Mouse (Mus musculus) gastrocnemius, postnatal 10 days (tissue): Measurements from ENCODE around the gene Il17re. TPM values are rescaled to one million over a fixed set of nuclear protein-coding genes. Genes with fewer than 3 reads are reported as not detected.

Source experiments
- DNase-seq: peaks from one replicate; pipeline ENCODE4 v3.0.0; 2021; ENCODE audit warnings: mixed read lengths
- microRNA-seq, 2 experiments: library from miRNA; unstranded; fragments of <30 nt; microRNA quantifications; one replicate each; pipeline ENCODE4 v1.2.0; 2021
- total RNA-seq, 2 experiments: library from RNA; stranded (reverse); gene quantifications; 2 replicates each; pipeline ENCODE4 v1.2.3; 2021

The Il17re gene
- total RNA-seq, 2 experiments from 2014 or later = 0.45 to 0.61 TPM

DNA sequence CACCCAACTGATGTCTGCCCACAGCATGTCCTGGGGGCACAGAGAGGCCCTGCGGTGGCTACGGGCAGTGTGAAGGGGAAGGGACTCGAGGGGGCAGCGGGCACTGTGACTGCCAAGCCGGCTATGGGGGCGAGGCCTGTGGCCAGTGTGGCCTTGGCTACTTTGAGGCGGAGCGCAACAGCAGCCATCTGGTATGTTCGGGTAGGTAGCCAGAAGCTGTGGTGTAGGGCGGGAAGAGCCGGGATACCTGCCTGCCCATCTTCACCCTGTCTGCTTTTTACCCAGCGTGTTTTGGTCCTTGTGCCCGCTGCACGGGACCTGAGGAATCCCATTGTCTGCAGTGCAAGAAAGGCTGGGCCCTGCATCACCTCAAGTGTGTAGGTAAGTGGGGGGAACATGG lies 31.1 kb downstream of the Il17re start:
- DNase-seq = no peak

GRCm38 (mm10) chr6:113492101-113492864 lies 34.0 kb downstream of the Il17re start:
- no peak for DNase-seq

GRCm38 (mm10) chr6:113494258-113494788 lies 36.0 kb downstream of the Il17re start:
- DNase-seq = peak; percentile 86

DNA sequence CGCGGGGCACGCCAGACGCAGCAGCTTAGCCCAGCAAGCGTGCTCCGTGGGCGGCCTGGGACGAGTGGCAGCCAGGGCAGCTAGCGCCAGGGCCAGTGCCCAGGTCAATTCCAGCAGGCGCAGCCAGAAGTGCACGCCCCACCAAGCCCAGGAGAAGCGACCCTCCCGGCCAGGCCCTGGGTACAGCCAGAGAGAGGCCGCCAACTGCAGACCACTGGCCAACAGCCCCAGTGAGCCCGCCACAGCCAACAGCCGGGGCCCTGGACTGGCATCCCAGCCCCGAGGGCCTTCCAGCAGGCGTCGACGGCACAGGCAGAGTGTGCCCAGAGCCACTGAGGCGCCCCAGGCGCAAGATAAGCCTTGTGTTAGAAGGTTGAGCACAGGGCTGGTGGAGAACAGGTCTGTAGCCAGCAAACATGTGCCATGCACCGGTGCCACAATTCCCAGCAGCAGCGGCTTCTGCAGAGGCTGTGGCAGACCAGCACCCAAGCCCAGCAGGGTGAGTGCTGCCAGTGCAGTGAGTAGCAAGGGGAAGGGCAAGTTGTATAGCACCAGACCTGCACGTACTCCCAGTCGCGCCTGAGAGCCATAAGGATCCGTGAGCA lies 36.9 kb downstream of the Il17re start:
- DNase-seq = peak; percentile 36

DNA sequence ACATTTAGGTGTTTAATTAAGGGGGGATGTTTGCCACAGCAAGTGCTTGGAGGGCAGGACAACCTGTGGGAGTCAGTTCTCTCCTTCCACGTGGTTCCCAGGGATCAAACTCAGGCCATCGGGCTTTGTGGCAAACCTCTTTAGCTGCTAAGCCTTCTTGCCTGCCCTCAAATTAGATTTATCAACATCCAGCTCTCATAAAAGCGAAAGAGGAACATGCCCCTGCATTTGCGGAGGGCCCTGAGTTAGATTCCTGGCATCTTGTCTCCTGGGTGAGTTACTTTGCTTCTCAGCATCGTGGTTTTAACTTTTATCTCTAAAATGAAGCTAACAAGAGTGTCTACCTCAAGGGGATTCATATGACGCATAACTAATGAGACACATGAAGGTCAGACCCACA lies 41.1 kb downstream of the Il17re start:
- no peak for DNase-seq

DNA sequence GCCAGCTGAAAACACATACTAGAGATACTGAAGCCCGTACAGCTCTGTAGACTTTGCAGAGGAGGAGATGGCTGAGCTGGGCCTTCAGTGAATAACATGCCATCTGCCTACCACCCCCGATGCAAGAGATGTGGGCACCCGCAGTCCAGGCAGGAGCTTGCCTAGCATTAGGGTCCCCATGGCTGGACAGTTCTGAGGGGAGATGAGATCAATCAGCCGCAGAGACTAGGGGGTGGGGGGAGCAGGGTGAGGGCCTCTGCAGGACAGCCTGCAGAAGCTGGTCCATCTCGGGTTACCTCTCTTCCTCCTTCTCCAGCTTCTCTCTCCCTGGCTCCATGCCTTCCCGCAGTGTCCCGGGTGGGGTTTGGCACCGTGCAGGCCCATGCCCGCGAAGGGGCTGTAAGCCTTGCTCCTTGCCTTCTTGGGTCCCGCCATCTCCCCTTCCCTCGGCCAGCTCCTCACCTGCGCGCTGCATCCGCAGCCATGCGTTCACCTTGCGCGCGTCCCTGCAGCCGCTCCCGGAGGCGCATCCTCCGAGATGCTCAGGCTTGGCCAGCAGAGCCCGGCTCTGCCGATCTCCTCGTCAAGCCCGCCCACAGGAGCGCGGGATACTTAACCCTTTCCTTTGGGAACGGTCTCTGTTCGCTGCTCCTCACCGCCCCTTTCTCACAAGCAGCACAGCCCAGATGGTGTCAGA lies 43.3 kb downstream of the Il17re start, which contains the start of gene Prrt3:
Prrt3 (minus strand) TSS at position 544 of the 697 bp plus-strand sequence.
- no peak for DNase-seq

DNA sequence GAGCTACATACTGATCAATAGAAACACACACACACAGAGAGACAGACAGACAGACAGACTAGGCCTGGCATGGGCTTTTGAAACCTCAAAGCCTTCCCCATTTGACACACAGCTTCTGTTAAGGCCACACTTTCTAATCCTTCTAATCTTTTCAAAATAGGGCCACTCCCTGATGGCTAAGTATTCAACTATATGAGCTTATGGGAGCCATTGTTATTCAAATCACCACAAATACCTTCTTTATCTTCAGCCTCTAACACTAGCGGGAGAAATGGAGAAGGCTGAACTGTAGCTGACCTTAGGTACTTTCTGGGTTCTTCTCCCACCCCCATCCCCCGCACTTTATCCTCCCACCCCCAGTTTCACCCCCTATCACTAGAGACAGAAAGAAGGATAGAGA lies 44.5 kb downstream of the Il17re start:
- DNase-seq = no peak

DNA sequence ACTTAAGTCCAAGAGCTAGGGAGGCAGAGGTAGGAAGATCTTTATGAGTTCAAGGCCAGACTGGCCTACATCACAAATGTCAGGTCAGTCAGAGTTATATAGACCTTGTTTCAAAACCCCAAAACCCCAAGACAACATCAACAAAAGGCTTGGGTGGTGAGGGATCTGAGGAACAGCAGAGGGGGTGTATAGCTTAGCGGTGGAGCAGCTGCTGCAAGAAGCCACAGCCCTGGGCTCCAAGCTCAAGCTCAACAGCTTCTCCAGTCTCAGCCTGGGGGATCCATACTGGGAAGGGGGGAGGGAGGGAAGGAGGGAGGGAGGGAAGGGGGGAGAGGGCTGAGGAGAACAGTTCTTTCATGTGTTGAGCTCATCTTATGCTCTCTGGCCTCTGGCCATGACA lies 47.4 kb downstream of the Il17re start:
- no peak for DNase-seq

- DNase-seq = no peak
Observed at GRCm38 (mm10) chr6:113507130-113507529, 48.8 kb downstream of the Il17re start.

DNA sequence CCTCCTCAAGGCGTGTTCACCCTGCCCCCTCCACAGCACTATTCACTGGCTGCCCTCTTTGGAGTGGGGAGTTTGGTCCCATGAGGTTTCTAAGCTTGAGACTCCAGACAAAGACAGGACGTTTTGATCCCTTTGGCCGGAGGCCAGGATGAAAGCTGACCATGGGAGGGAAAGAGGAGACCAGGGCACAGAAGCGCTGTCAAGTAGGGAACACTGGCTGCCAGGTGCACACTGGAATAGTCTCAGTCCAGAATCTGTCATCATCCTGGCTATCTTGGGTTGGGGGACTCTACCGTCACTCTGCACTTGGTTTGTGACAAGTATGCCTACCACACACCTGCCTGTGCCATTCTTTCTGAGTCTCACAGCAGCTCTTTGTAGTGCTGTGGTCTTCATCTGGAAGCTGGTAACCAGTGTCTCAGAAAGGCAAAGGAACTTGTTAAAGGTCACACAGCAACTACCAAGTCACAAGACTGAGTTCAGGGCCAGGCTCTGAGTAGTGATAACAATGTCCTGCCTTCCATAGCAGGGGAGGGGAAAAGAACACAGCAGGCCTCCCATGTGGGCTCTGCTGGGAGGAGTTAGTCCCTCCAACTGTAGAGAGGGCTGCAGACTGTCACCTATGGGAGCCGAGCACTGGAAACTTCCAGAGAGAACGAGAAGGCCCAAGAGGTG lies 50.1 kb downstream of the Il17re start:
- peak; percentile 64 for DNase-seq

- peak; percentile 47 for DNase-seq
Observed at GRCm38 (mm10) chr6:113508947-113509280, 50.6 kb downstream of the Il17re start.

- no peak for DNase-seq
Observed at GRCm38 (mm10) chr6:113513944-113514343, 55.7 kb downstream of the Il17re start.

- no peak for DNase-seq
Observed at GRCm38 (mm10) chr6:113514600-113514999, 56.3 kb downstream of the Il17re start.

GRCm38 (mm10) chr6:113517434-113518080 lies 59.3 kb downstream of the Il17re start:
- DNase-seq = no peak

Small RNA genes within 50 kb of the gene (microRNA-seq; reads per million reads assigned to microRNA genes)
- gene Gm24387 = 0 reads per million in 2 experiments

Other genes with a start within 250 kb of the Il17re start
- 10 to 100 TPM; 11.9 to 13.2 TPM for gene Mtmr14, start 220.6 kb upstream of the Il17re start, total RNA-seq
- under 1 TPM in 1 of 2 experiments, not detected in 1; 0.23 TPM for gene Cpne9, start 176.2 kb upstream of the Il17re start, total RNA-seq
- gene Brpf1, start 151.3 kb upstream of the Il17re start, total RNA-seq = 10 to 100 TPM; 13.7 to 18.2 TPM
- 1 to 10 TPM; 8.1 to 8.2 TPM for gene Ogg1, start 131.5 kb upstream of the Il17re start, total RNA-seq
- 10 to 100 TPM; 35.9 to 44.2 TPM for gene Camk1, start 114.5 kb upstream of the Il17re start, total RNA-seq
- gene Tada3, start 80.6 kb upstream of the Il17re start, total RNA-seq = 10 to 100 TPM; 18.8 to 21.7 TPM
- 10 to 100 TPM; 86.3 to 94.5 TPM for gene Arpc4, start 80.4 kb upstream of the Il17re start, total RNA-seq
- 1 to 10 TPM; 1.1 to 2.2 TPM for gene Ttll3, start 69.2 kb upstream of the Il17re start, total RNA-seq
- 10 to 100 TPM; 10.0 to 11.3 TPM for gene Rpusd3, start 39.1 kb upstream of the Il17re start, total RNA-seq
- gene Cidec, start 22.7 kb upstream of the Il17re start, total RNA-seq = 1 to 10 TPM; 3.9 to 6.4 TPM
- gene Jagn1, start 15.9 kb upstream of the Il17re start, total RNA-seq = 10 to 100 TPM; 27.9 to 32.7 TPM
- 1 to 10 TPM; 5.9 to 9.1 TPM for gene Il17rc, start 12.9 kb downstream of the Il17re start, total RNA-seq
- gene Creld1, start 24.8 kb downstream of the Il17re start, total RNA-seq = 10 to 100 TPM; 33.8 to 39.8 TPM
- gene Prrt3, start 43.4 kb downstream of the Il17re start, total RNA-seq = under 1 TPM; 0.20 to 0.23 TPM
- 10 to 100 TPM; 52.1 to 55.1 TPM for gene Emc3, start 73.2 kb downstream of the Il17re start, total RNA-seq
- 1 to 10 TPM; 2.3 to 2.4 TPM for gene Fancd2, start 73.2 kb downstream of the Il17re start, total RNA-seq
- not detected for gene Fancd2os, start 142.2 kb downstream of the Il17re start, total RNA-seq
- 10 to 100 TPM; 64.2 to 66.3 TPM for gene Brk1, start 146.3 kb downstream of the Il17re start, total RNA-seq
- gene Vhl, start 165.5 kb downstream of the Il17re start, total RNA-seq = 10 to 100 TPM; 10.1 to 13.4 TPM
- gene Irak2, start 180.0 kb downstream of the Il17re start, total RNA-seq = 1 to 10 TPM; 6.3 to 7.2 TPM
- 10 to 100 TPM; 36.1 to 37.8 TPM for gene Tatdn2, start 238.6 kb downstream of the Il17re start, total RNA-seq